Mouse (Mus musculus) ES-E14 (cell line): ENCODE data around the gene Tmem135.

Source experiments
- MAFK ChIP-seq: IDR thresholded peaks from 2 replicates; pipeline ENCODE4 v1.6.1; 2014; ENCODE audit warnings: mild to moderate bottlenecking, low read depth, low read length, inconsistent platforms; ENCODE audit not compliant: insufficient read depth
- ZNF384 ChIP-seq: IDR thresholded peaks from 2 replicates; pipeline ENCODE4 v1.6.1; 2012; ENCODE audit warnings: low read depth, low read length, inconsistent platforms

GRCm38 (mm10) chr7:89304958-89305357, 99.1 kb downstream of the Tmem135 start:
- TF ChIP-seq ZNF384: no peak
- no peak for TF ChIP-seq MAFK
